Mouse (Mus musculus) G1E (cell line): ENCODE measurements at regions not wholly inside any gene's neighbourhood (a gene's known extent, or its start where the extent isn't known, plus 50 kb on each side); places are given as distances from the start of the nearest gene placed in this dataset.

Experiments used
- CTCF ChIP-seq: IDR thresholded peaks from 2 replicates; pipeline ENCODE4 v1.5.1; 2012; ENCODE audit warnings: low read depth, low read length, inconsistent platforms, mixed read lengths
- TAL1 ChIP-seq: conservative IDR thresholded peaks from 2 replicates; pipeline ENCODE4 v1.6.1; 2012; ENCODE audit warnings: low read depth, low read length, inconsistent platforms, mixed read lengths

- TF ChIP-seq TAL1 (no peak), CTCF (no peak)
Measured at GRCm38 (mm10) chr4:56685696-56686095, 54.2 kb upstream of the Gm26657 start.
